In the genomic region with DNA sequence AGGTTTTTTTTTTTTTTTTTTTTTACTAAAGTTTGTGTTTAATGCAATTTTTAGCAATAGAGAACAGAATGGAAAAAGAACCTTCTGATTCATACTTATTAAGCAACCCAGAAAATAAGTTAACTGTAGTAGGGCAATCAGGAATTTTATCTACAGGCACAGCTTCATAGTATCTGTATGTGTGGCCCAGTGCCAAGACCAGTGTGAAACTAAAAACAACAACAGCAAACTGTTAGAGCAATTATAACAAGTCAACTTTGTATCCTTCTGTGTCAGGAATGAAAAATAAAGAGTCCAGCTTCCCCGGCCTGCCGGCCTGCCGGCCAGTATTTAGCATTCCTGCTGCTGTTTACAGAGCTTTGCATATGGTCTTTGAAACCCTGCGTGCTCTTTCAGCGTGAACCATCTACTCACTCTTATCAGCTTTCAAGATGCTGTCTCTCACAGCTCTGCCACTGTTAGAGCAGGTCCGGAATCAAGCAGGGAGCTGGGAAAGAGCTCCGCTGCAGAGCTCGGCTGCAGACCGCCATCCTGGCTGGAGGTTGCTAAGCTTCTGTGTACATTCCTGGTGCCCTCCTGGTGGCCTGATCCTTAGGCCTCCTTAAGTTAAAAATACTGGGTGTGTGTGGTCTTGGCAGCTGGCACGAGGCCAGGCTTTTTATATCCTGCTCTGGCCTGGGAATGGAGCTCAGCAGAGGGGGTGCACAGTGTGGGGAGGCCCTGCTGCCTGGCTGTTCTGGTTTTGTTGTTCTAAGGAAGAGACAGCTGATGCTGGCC, we compare ENCODE assay signal across 8 mouse cellular contexts.
DNase-seq lines count a peak whose midpoint lies in the region; ATAC-seq lines count a peak whose summit lies in the region.

No protein-coding gene starts in this region.

- intact Hi-C loops in heart, postnatal 36 days (cut with DNase I): loop anchor here (5.0 kb wide), 2 partner anchors 61 to 74 kb away; no protein-coding TSS in a partner anchor

- peak overlapping the region; percentile 75 for H3K27ac ChIP-seq in forebrain, embryonic 12.5 days

- 2% methylated on average over 10 of the region's 10 CpGs for WGBS in forebrain, embryonic 12.5 days

- H3K4me1 ChIP-seq in forebrain, embryonic 12.5 days: peaks cover 58% of the 10 kb centered on the region

- no peak overlapping the region for H3K9ac ChIP-seq in forebrain, embryonic 12.5 days

- no peak overlapping the region for H3K4me3 ChIP-seq in forebrain, embryonic 12.5 days (replicated peaks)

- 0 out of 2 replicates have a peak, but pooled peaks cover 1% of the 10 kb centered on the region for H3K36me3 ChIP-seq in forebrain, embryonic 12.5 days (replicated peaks)

- peaks cover 30% of the 10 kb centered on the region; the same call in 1 of the 2 replicates for H3K27me3 ChIP-seq in forebrain, embryonic 12.5 days

- peak; percentile 83 for DNase-seq in MN1 (ENCODE audit: low spot score)
- peak; percentile 8 for DNase-seq in brain, embryonic 18.5 days (ENCODE audit: low read depth, low spot score)
- peak; percentile 58 to 64 for DNase-seq in heart, postnatal 36 days
- peak; percentile 77 to 86 for DNase-seq in kidney, postnatal 4 days
- DNase-seq in mesoderm, embryonic 11.5 days (ENCODE audit: low read depth, low spot score): peak; percentile 86
- DNase-seq in skeletal muscle tissue, adult 2 months (ENCODE audit: low read depth, low spot score): peak; percentile 80
- DNase-seq in spleen, postnatal 4 days (ENCODE audit: low spot score in 2 of 2): no peak

- peak overlapping the region; percentile 38 for H3K4me2 ChIP-seq in forebrain, embryonic 12.5 days

- H3K9me3 ChIP-seq in forebrain, embryonic 12.5 days: no peaks in the 10 kb centered on the region

- peak; percentile 78 for ATAC-seq in forebrain, embryonic 12.5 days (ENCODE audit: low FRiP score)

Comparison
In these comparisons a context has a peak if more than half of its experiments do, and no peak if none do; other contexts are left out.
1. DNase-seq: peak in MN1 (single experiment), brain, embryonic 18.5 days (single experiment), heart, postnatal 36 days (2 of 2), kidney, postnatal 4 days (2 of 2), mesoderm, embryonic 11.5 days (single experiment) and skeletal muscle tissue, adult 2 months (single experiment); none in spleen, postnatal 4 days (0 of 2).